Mouse (Mus musculus) urinary bladder, postnatal 14 days (tissue): ENCODE results near the gene Pdcd6ip.
A peak's percentile ranks its signal among the peaks of the same experiment; 100 is the strongest.
"Not testable (repeated sequence)": the region's sequence is repeated elsewhere in the genome, so short reads cannot be mapped to it uniquely, and the experiment has no call there.

Source experiments
- DNase-seq: peaks from one replicate; pipeline ENCODE4 v3.0.0; 2021; ENCODE audit warnings: low spot score

Gene Pdcd6ip

DNA sequence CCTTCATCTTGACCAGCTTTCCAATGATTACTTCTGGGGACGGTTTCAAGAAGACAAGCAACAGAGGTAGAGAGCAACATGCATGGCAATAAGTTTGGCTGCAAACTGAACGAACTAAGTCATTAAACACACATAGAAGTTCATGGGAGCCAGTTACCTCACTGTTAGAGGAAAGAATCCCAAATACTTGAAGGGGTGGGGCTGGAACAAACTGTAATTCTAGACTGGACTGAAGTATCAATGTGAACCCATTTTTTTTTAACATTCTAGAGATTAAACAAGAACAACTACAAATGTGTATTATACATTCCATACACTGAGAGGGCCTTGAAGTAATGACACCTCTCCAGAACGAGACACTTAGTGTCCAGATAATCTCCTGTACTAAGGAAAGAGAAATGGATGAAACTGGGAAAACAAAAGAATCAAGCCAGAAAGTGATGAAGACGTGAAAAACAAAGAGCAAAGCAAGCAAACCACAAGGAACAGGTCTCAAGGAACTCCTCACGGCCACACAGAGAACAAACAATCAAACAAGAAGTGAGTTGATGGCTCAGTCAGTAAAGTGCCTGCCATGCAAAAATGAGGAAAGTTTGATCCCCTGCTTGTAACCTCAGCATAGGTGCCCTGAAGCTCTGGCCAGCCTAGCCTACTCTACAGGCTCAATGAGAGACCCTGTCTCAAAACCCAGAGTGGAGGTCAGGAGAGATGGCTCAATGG, 6.5 kb downstream of the Pdcd6ip start:
- no peak for DNase-seq

DNA sequence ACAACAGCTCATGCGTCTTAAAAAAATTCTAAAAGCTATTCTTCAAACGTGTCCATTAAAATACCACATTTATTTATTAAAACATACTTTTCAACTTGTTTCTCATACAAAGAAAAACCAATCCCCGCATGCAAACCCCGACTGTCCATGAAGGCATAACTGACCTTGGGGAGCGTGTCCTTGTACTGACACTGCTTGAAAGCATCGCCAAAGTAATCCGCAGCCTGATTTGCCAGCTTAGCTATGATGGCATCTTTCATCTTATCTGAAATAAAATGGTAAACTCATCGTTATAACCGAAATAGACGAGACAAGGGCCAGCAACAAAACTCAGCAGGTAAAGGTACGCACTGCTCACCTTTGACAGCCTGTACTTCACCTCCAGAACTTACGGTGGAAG, 20.6 kb downstream of the Pdcd6ip start:
- DNase-seq, result no peak

- DNase-seq, result no peak
These were observed 34.3 kb downstream of the Pdcd6ip start for GRCm38 (mm10) chr9:113673721-113674120.

GRCm38 (mm10) chr9:113672352-113672751, 35.7 kb downstream of the Pdcd6ip start:
- no peak for DNase-seq

- no peak for DNase-seq
These were observed 37.3 kb downstream of the Pdcd6ip start for GRCm38 (mm10) chr9:113670857-113671106.

DNA sequence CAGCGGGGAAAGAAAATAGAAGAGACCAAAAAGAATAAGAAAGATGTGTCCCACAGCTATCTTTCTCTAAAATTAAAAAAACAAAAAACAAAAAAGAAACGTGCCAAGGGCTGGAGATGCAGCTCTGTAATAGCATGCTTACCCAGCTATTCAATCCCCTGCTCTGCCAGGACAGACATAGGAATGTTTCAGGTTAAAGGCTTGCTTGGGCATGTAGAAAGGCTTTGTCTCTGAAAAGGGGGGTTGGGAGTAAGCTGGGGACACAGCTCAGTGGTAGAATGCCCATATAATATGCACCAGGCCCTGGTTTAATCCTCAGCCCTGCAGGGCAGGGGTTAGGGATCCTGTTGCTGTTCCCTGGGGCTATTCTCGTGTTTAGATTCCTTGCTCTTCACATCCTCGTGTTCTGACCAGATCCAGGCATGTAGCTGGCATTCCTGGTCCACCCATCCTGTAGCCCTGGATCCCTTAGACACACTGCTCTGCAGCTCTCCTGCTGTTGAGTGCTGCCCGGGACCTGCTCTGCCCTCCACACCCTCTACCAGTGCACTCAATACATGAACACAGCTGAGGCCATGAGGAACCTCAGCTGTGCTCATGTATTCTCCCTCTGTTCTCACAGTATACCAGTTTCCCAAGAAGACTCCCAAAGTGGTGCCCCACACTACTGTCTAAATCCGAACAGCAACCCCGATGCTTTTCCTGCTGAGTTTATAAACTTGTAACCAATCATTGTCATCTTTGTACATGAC, 37.8 kb downstream of the Pdcd6ip start:
- no peak for DNase-seq

- DNase-seq, result no peak
These were observed 44.6 kb downstream of the Pdcd6ip start for GRCm38 (mm10) chr9:113663476-113663875.

- DNase-seq, result no peak
These were observed 50.2 kb downstream of the Pdcd6ip start for GRCm38 (mm10) chr9:113657837-113658236.

GRCm38 (mm10) chr9:113653571-113653970, 54.5 kb downstream of the Pdcd6ip start:
- no peak for DNase-seq

DNA sequence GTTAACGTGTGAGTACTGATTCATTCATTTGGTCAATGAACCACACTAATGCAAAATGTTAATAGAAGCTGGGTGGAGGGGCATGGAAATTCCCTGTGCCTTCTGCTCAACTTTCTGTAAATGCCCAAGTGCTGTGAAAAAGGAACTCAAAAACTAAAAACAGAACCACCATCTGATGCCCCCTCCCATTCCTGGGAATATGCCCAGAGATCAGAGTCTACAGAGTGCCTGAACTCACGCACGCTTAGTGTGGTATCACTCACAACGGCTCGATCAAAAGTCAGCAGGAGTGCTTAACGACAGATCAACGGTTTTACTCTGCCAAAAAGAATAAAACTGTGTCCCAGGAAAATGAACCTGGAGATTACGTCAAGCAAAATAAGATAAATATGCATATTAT, 57.3 kb downstream of the Pdcd6ip start:
- no peak for DNase-seq

DNA sequence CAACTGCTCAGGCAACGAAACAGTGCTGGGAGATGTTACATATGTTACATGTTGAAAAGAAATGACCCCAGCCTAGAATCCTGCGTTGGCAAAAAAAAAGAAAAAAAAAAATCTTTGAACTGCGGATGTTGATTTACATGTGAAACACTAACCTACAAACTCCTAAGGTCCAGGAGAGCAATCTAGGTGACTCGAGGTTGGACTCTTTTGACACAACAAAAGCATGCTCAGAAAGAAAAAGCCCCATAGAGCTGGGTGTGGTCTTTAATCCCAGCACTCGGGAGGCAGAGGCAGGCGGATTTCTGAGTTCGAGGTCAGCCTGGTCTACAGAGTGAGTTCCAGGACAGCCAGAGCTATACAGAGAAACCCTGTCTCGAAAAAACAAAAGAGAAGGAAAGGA, 58.8 kb downstream of the Pdcd6ip start:
- DNase-seq, result not testable (repeated sequence)

DNA sequence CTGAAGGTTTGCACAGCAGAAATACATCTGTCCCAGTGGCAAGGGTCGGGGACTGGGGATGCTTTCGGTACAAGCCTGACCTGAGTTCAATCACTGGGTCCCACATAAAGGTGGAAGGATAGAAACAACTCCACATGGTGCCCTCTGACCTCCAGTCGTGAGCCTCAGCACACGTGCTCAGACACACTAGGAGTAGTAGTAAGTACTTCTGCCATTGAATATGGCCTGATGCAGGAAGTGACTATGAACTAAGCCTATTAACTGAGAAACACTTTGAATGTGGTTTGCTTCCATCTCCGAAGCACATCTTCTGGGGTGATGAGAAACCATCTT, 62.3 kb downstream of the Pdcd6ip start:
- DNase-seq, result no peak

GRCm38 (mm10) chr9:113645153-113645836, 62.8 kb downstream of the Pdcd6ip start:
- peak; percentile 49 for DNase-seq

GRCm38 (mm10) chr9:113644701-113645100, 63.4 kb downstream of the Pdcd6ip start:
- no peak for DNase-seq

- DNase-seq, result no peak
These were observed 64.0 kb downstream of the Pdcd6ip start for GRCm38 (mm10) chr9:113644076-113644475.

GRCm38 (mm10) chr9:113643669-113644068, 64.4 kb downstream of the Pdcd6ip start:
- DNase-seq, result no peak

DNA sequence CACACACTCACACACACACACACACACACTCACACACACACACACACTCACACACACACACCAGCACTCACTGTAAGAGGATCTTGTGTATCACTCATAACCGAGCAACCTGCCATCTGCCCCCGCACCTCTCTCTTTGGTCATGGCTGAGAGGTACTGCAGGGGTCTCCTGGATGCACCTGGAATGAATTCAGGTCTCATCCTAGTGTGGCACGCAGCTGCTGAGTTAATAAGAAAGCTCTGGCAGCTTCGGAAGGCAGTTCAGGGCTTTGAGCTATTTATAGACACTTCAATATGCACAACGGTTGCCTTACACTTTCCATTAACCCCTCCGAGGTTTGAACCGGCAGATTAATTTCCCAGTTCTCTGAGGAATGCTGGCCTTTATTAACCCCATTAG, 73.1 kb downstream of the Pdcd6ip start:
- DNase-seq, result no peak

- DNase-seq, result no peak
These were observed 74.8 kb downstream of the Pdcd6ip start for GRCm38 (mm10) chr9:113633168-113633744.

DNA sequence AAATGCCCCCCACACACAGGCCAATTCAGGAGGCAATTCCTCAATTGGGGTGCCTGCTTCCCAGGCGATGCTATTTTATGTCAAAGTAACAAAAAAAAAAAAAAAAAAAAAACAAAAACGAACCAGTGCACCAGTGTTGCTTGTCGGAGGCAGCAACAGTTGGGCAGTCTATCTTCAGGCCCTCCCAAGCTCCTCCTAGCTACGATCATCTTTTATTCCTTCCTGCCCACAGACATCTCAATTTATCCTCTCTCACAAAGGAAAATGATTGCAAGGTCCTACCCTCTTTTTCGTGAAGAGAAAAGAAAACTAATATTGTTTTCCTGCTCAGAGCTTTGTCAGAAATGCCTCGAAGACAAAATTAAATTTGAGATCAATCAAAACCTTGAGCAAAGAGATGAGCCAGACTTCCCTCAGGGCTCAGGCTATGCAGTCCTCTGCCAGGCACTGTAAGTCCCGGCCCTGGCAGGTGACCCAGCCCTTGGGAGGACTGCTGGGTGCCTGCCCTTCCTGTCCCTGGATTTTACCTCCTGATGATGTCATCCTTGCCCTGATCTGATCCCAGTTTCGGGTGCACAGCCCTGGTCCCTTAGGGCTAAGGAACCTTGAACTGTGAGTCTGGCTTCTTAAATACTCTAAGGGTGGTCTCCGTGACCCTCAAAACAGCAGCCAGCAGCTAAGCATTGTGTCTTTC, 75.6 kb downstream of the Pdcd6ip start:
- no peak for DNase-seq

DNA sequence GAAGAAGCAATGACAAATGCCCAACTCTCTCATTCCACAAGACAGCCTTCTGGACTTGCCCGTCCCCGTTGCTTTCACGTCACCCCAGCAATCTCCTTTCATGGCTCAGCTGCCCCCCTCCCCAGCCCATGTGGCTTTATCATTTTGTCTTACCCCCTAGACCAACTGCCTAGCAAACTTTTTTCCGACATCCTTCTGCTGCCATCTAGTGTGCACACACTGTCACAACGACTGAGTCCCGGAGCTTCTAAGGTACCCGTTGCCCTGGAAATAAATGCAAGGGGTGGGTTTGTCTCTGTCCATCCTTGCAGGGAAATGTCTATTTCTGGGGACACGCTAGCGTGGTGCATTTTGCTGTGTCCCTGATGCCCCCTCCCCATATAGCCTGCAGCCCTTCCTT, 78.4 kb downstream of the Pdcd6ip start:
- peak; percentile 32 for DNase-seq

DNA sequence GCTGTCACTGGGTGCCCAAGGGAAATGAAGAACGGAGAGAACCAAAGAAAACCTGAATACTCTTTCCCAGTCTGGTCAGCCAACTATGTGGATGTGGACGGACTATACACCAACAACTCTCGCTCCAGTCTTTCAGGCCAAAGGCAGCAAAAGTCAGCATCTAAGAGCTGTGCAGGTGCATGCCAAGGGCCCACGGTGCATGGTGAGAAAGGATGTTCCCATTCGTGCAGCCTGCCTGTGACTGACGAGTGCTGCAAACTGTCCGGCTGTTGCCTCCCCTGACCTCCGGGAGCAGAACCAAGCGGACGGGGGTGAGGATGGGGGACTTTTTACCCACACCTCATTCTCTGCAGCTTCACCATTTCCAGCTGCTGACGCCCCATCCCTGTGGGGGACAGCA, 78.9 kb downstream of the Pdcd6ip start:
- no peak for DNase-seq

- DNase-seq, result no peak
These were observed 79.3 kb downstream of the Pdcd6ip start for GRCm38 (mm10) chr9:113628780-113629179.

GRCm38 (mm10) chr9:113626730-113627129, 81.3 kb downstream of the Pdcd6ip start:
- no peak for DNase-seq
